Mouse (Mus musculus): Measurements from ENCODE around the gene Hdgf. TPM values are rescaled to one million over a fixed set of nuclear protein-coding genes. Genes with fewer than 3 reads are reported as not detected.

Gene Hdgf
- polyA plus RNA-seq, 1 experiment from 2014 or later: 289 TPM

DNA sequence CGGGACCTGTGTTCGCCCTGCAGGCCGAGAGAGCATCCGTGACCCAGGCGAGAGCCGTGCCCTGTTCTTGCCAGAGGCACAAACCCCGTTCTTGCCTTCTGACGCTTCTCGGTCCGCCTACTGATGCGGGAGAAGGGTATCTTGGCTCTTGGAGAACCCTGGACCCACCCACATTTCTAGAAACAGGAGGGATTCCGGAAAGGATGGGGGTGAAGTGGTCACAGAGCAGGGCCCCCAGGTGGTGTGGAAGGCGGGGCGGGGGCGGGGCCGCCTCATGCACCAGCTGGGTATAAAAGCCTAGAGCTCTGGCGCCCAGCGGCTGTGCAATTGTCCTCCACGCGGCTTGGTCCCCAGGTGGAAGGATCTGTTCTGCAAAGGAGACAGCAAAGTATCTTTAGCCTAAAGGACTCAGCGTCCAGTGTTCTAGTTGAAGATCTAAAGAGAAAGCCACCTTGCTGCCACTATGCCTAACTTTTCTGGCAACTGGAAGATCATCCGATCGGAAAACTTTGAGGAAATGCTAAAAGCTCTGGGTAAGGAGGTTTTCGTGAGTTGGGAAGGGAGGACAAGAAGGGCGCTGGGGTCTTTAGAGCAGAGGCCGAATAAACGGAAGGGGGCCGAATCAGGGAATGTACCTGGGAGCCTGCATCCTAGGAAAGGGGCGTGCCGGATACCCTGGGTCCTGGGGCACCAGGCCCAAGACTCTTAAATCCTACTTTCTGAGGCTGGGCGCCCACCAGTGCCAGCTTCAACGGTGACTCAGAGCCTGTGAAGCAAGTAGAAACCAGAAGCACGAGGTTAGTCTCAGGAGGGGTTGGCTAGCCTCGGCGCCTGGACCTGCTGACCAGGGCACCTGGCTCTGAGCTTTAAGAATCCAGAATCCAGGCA, 42.5 kb downstream of the Hdgf start, which contains the start of gene Crabp2:
TSS of gene Crabp2 (plus strand) at position 289 of the 888 bp plus-strand sequence.
- Histone ChIP-seq H3K4me2 (ENCODE audit: low read depth, low read length) (peak within 1 kb of the TSS; percentile 87), H3K36me3 (replicated peaks; ENCODE audit: control insufficient read depth, insufficient read depth, low read depth, low read length) (no peaks in the 10 kb centered on the region), H3K9ac (replicated peaks; ENCODE audit: low read length) (peak within 1 kb of the TSS; percentile 73), H3K27me3 (ENCODE audit: control insufficient read depth, insufficient read depth, low read length) (no peaks in the 10 kb centered on the region), H3K27ac (replicated peaks; ENCODE audit: low read depth, low read length) (peak within 1 kb of the TSS; percentile 96), H3K4me3 (ENCODE audit: low read depth, low read length) (peak within 1 kb of the TSS; percentile 67), H3K4me1 (ENCODE audit: control insufficient read depth, insufficient read depth, low read length) (peaks cover 45% of the 10 kb centered on the region), H3K9me3 (replicated peaks; ENCODE audit: control insufficient read depth, low read length) (no peaks in the 10 kb centered on the region)
- WGBS: under 1% methylated on average over 35 of the region's 35 CpGs
- DNase-seq (ENCODE audit: low spot score) (peak; percentile 84), ATAC-seq (replicated peaks; ENCODE audit: insufficient number of reproducible peaks, low FRiP score, low TSS enrichment, low read depth) (no peak; the same call in 1 of the 2 replicates)

DNA sequence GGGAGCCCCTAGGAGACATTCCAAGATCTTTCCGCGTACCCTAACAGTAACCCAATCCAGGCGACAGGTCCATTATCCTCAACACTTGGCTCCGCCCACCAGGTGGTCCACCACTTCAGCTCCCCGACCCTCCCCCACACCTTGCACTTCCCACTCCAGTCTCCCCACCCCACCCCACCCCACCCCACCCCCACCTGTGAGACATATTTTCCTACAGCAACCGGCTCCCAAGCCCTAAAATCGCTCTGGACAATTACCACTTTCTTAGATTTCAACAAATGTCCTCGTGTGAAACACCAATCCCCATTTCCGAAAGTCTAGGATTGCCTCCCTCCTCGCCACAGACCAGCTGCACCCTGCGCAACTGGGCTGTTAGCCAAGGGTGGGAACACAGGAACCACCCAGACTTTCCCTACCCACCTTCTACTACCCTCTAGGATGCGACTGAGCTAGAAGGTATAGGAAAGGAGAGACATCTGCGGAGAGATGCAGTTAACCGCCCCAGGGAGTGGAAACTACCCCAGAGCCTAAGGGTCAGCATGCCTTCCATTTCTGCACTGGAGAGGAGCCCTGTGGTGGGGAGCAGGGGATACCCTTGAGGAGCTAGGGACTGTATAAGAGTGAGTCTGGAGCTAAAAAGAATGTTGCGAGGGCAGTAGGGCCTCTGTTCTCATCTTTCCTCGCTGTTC, 43.3 kb downstream of the Hdgf start:
- peak overlapping the region; percentile 73 for H3K9ac ChIP-seq (replicated peaks; ENCODE audit: low read length)
- peak overlapping the region; percentile 87 for H3K4me2 ChIP-seq (ENCODE audit: low read depth, low read length)
- no peak for ATAC-seq (replicated peaks; ENCODE audit: insufficient number of reproducible peaks, low FRiP score, low TSS enrichment, low read depth)
- peak overlapping the region; percentile 96 for H3K27ac ChIP-seq (replicated peaks; ENCODE audit: low read depth, low read length)
- 2% methylated on average over 16 of the region's 16 CpGs for WGBS
- no peaks in the 10 kb centered on the region for H3K27me3 ChIP-seq (ENCODE audit: control insufficient read depth, insufficient read depth, low read length)
- peak overlapping the region; percentile 67 for H3K4me3 ChIP-seq (ENCODE audit: low read depth, low read length)
- H3K36me3 ChIP-seq (replicated peaks; ENCODE audit: control insufficient read depth, insufficient read depth, low read depth, low read length): no peaks in the 10 kb centered on the region
- no peaks in the 10 kb centered on the region for H3K9me3 ChIP-seq (replicated peaks; ENCODE audit: control insufficient read depth, low read length)
- peak; percentile 76 for DNase-seq (ENCODE audit: low spot score)
- peaks cover 45% of the 10 kb centered on the region for H3K4me1 ChIP-seq (ENCODE audit: control insufficient read depth, insufficient read depth, low read length)

DNA sequence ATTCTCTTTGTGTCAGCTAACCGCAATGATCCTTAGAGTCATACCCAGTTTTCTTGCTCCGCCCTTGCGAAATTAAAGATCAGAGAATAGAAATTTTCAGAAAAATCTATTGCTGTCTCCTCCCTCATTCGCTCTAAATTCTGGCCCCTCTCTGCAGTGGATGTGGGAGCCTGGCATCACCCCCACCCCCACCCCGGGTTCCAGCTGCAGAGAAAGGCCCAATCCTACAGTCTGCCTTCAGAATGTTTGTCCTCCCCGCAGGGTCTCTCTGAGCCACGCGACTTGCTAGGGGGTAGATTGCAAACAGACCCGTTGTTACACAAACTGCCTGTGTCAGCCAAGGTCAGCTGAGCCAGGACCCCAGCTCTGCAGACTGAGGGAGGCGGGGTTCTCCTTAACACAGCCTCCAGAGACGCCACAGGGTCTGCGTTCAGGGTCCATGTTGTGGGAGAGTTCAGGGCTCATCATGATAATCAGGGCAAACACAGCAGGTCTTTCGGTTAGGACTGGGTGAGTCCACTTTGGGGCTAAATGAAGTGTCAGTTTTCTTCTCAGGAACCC, 43.9 kb downstream of the Hdgf start:
- WGBS: under 1% methylated on average over 13 of the region's 13 CpGs
- Histone ChIP-seq H3K9ac (replicated peaks; ENCODE audit: low read length) (peak overlapping the region; percentile 73), H3K4me2 (ENCODE audit: low read depth, low read length) (peak overlapping the region; percentile 87), H3K4me3 (ENCODE audit: low read depth, low read length) (peak overlapping the region; percentile 67), H3K27me3 (ENCODE audit: control insufficient read depth, insufficient read depth, low read length) (no peaks in the 10 kb centered on the region), H3K4me1 (ENCODE audit: control insufficient read depth, insufficient read depth, low read length) (peaks cover 39% of the 10 kb centered on the region), H3K36me3 (replicated peaks; ENCODE audit: control insufficient read depth, insufficient read depth, low read depth, low read length) (no peaks in the 10 kb centered on the region), H3K27ac (replicated peaks; ENCODE audit: low read depth, low read length) (peak overlapping the region; percentile 96), H3K9me3 (replicated peaks; ENCODE audit: control insufficient read depth, low read length) (no peaks in the 10 kb centered on the region)
- peak; percentile 71 for DNase-seq (ENCODE audit: low spot score)
- no peak for ATAC-seq (replicated peaks; ENCODE audit: insufficient number of reproducible peaks, low FRiP score, low TSS enrichment, low read depth)

DNA sequence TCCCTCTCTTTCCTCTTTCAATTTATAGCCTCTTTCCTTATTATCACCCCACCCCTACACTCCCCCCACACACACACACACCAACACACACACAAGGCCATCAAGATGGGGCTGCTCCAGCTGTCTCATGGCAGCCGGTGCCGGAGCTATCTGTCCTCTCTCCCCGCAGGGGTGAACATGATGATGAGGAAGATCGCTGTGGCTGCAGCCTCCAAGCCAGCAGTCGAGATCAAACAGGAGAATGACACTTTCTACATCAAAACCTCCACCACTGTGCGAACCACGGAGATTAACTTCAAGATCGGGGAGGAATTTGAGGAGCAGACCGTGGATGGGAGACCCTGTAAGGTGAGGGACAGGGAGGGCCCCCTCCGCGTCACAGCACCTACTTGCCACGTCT, 45.8 kb downstream of the Hdgf start:
- Histone ChIP-seq H3K4me3 (ENCODE audit: low read depth, low read length) (peak overlapping the region; percentile 29), H3K27me3 (ENCODE audit: control insufficient read depth, insufficient read depth, low read length) (no peaks in the 10 kb centered on the region), H3K4me2 (ENCODE audit: low read depth, low read length) (peak overlapping the region; percentile 56), H3K4me1 (ENCODE audit: control insufficient read depth, insufficient read depth, low read length) (peaks cover 20% of the 10 kb centered on the region), H3K36me3 (replicated peaks; ENCODE audit: control insufficient read depth, insufficient read depth, low read depth, low read length) (no peaks in the 10 kb centered on the region), H3K27ac (replicated peaks; ENCODE audit: low read depth, low read length) (peak overlapping the region; percentile 56), H3K9ac (replicated peaks; ENCODE audit: low read length) (peak overlapping the region; percentile 50), H3K9me3 (replicated peaks; ENCODE audit: control insufficient read depth, low read length) (no peaks in the 10 kb centered on the region)
- DNase-seq (ENCODE audit: low spot score) (no peak), ATAC-seq (replicated peaks; ENCODE audit: insufficient number of reproducible peaks, low FRiP score, low TSS enrichment, low read depth) (no peak; the same call in 1 of the 2 replicates)
- 24% methylated on average over 12 of the region's 12 CpGs for WGBS

DNA sequence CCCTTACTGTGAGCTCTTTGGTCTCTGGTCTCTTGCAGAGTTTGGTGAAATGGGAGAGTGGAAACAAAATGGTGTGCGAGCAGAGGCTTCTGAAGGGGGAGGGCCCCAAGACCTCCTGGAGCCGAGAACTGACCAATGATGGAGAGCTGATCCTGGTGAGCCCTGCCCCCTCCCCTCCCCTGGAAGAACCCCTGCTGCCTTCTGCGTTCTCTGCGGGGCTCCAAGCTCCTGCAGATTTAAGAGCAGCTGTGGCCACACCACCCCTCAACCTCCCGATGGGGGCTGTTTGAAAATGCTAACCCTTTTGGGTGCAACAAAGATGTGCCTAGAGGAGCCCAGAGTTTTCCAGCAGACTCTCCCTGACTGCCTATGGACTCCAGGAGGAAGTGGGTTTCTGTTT, 46.3 kb downstream of the Hdgf start:
- Histone ChIP-seq H3K4me1 (ENCODE audit: control insufficient read depth, insufficient read depth, low read length) (peaks cover 17% of the 10 kb centered on the region), H3K9ac (replicated peaks; ENCODE audit: low read length) (peak overlapping the region; percentile 50), H3K9me3 (replicated peaks; ENCODE audit: control insufficient read depth, low read length) (no peaks in the 10 kb centered on the region), H3K36me3 (replicated peaks; ENCODE audit: control insufficient read depth, insufficient read depth, low read depth, low read length) (no peaks in the 10 kb centered on the region), H3K27ac (replicated peaks; ENCODE audit: low read depth, low read length) (peak overlapping the region; percentile 56; the same call in 1 of the 2 replicates), H3K27me3 (ENCODE audit: control insufficient read depth, insufficient read depth, low read length) (no peaks in the 10 kb centered on the region), H3K4me3 (ENCODE audit: low read depth, low read length) (peak overlapping the region; percentile 29), H3K4me2 (ENCODE audit: low read depth, low read length) (peak overlapping the region; percentile 56)
- ATAC-seq (replicated peaks; ENCODE audit: insufficient number of reproducible peaks, low FRiP score, low TSS enrichment, low read depth) (no peak; the same call in 1 of the 2 replicates), DNase-seq (ENCODE audit: low spot score) (peak; percentile 62)
- WGBS: 6% methylated on average over 5 of the region's 5 CpGs

DNA sequence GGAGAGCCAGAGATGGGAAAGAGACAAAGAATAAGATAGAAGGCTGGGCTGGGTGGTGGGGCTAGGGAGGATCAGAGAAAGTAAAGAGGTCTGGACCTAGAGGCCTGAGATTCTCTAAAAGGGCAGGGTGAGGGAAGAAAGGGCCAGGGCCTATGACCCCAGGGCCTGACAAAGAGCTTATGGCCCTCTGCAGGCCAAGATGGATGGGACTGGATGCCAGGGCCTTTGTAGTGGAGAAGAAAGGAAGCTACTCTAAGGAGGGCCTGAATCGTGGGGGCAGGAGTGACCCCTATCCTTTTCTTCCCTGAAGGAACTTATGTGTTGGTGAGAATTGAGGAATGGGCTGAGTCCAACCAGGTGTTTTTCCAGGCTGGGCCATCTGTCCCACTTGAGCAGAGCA, 51.9 kb downstream of the Hdgf start:
- Histone ChIP-seq H3K9ac (replicated peaks; ENCODE audit: low read length) (no peak overlapping the region), H3K36me3 (replicated peaks; ENCODE audit: control insufficient read depth, insufficient read depth, low read depth, low read length) (no peaks in the 10 kb centered on the region), H3K4me1 (ENCODE audit: control insufficient read depth, insufficient read depth, low read length) (peaks cover 3% of the 10 kb centered on the region; the same call in 1 of the 2 replicates), H3K4me3 (ENCODE audit: low read depth, low read length) (no peak overlapping the region), H3K9me3 (replicated peaks; ENCODE audit: control insufficient read depth, low read length) (no peaks in the 10 kb centered on the region), H3K27ac (replicated peaks; ENCODE audit: low read depth, low read length) (no peak overlapping the region), H3K4me2 (ENCODE audit: low read depth, low read length) (no peak overlapping the region), H3K27me3 (ENCODE audit: control insufficient read depth, insufficient read depth, low read length) (no peaks in the 10 kb centered on the region)
- DNase-seq (ENCODE audit: low spot score): no peak
- WGBS: 0% methylated on average over 1 of the region's 1 CpGs
- no peak for ATAC-seq (replicated peaks; ENCODE audit: insufficient number of reproducible peaks, low FRiP score, low TSS enrichment, low read depth)

DNA sequence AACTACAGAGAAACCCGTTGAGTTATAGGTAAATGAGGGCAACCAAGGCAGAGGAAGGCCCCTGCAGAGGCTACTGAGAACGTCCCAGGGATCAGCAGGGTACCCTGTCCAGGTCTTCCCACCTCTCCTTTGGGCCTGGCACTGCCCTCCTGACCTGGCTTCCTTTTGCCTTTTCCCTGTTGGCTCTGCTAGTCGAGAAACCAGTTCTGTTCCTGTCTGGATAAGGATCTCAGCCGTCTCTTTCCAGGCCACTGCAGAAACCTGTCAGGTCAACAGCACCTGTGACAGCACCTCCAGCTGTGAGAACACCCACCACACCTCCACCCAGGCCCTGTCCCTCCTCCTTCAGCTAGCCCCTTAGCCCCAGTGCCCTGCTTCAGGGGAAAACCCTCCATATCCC, 52.4 kb downstream of the Hdgf start:
- Histone ChIP-seq H3K9ac (replicated peaks; ENCODE audit: low read length) (no peak overlapping the region), H3K27ac (replicated peaks; ENCODE audit: low read depth, low read length) (no peak overlapping the region)
- WGBS: 17% methylated on average over 4 of the region's 4 CpGs

More for the DNA sequence above, 52.4 kb downstream of the Hdgf start:
- H3K4me1 ChIP-seq (ENCODE audit: control insufficient read depth, insufficient read depth, low read length): peaks cover 3% of the 10 kb centered on the region; the same call in 1 of the 2 replicates
- no peaks in the 10 kb centered on the region for H3K9me3 ChIP-seq (replicated peaks; ENCODE audit: control insufficient read depth, low read length)
- H3K4me3 ChIP-seq (ENCODE audit: low read depth, low read length): no peak overlapping the region
- H3K27me3 ChIP-seq (ENCODE audit: control insufficient read depth, insufficient read depth, low read length): no peaks in the 10 kb centered on the region
- H3K36me3 ChIP-seq (replicated peaks; ENCODE audit: control insufficient read depth, insufficient read depth, low read depth, low read length): no peaks in the 10 kb centered on the region
- no peak for ATAC-seq (replicated peaks; ENCODE audit: insufficient number of reproducible peaks, low FRiP score, low TSS enrichment, low read depth)
- H3K4me2 ChIP-seq (ENCODE audit: low read depth, low read length): no peak overlapping the region
- no peak for DNase-seq (ENCODE audit: low spot score)
